Mouse (Mus musculus) liver, adult 2 months (tissue): ENCODE data around the gene Muc3.

Experiments
- CTCF ChIP-seq: fragments of 200-500 bp; IDR thresholded peaks from 2 replicates; pipeline ENCODE4 v1.5.1; 2011; ENCODE audit warnings: low read depth, low read length, control low read depth
- POLR2A ChIP-seq: fragments of 200-500 bp; IDR thresholded peaks from 2 replicates; pipeline ENCODE4 v1.6.1; 2011; ENCODE audit warnings: low read length, control low read depth; ENCODE audit not compliant: insufficient read depth; ENCODE audit errors: extremely low read depth

DNA sequence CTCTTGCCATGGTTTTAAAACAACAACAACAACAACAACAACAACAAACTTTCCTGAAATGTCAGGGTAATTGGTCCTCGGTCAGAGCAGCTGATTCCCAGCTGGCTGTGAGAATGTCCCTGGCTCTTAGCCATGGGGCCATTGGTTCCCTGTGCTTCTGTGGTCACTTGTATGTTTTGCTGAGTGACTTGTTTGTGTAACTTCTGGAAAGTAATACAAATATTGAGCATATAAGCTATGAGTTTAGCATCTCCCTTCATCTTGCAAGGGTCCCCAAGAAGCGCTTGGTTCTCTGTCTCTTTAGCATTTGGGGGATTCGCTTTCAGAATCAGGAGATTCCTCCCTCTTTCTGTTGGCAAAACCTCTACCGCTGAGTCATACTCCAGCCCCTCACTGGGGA is 42.7 kb downstream of the Muc3 start:
- TF ChIP-seq POLR2A (no peak), CTCF (no peak)
